Mouse (Mus musculus) liver, postnatal 0 days (tissue): ENCODE data around the gene Ube2j1.

Experiments used
- CTCF ChIP-seq: sonication (generic); IDR thresholded peaks from 2 replicates; pipeline ENCODE4 v1.5.1; 2016; ENCODE audit warnings: antibody characterized with exemption, low read depth
- EP300 ChIP-seq: IDR thresholded peaks from 2 replicates; pipeline ENCODE4 v1.6.1; 2016; ENCODE audit warnings: antibody characterized with exemption, low read depth, mild to moderate bottlenecking

GRCm38 (mm10) chr4:33032045-33032444 lies 829 bp downstream of the Ube2j1 start:
- TF ChIP-seq EP300 = no peak
- no peak for TF ChIP-seq CTCF
